Mouse (Mus musculus) liver, postnatal 0 days (tissue): Measurements from ENCODE around the gene Txk. TPM values are rescaled to one million over a fixed set of nuclear protein-coding genes. Genes with fewer than 3 reads are reported as not detected.

Source experiments
- ATAC-seq: fragments of 200-750 bp; cut with Nextera tagmentation; 2 replicates; pipeline ENCODE4 v1.8.0; 2017; ENCODE audit warnings: mild to moderate bottlenecking, moderate library complexity
- DNase-seq: peaks from one replicate; pipeline ENCODE4 v3.0.0-alpha.2; 2016
- H3K27ac ChIP-seq: fragments of 300-500 bp; sonication (generic); 2 replicates; pipeline ENCODE4 v1.5.1; 2014; ENCODE audit warnings: antibody characterized with exemption, moderate library complexity, mild to moderate bottlenecking, low read depth
- H3K27me3 ChIP-seq: fragments of 300-500 bp; sonication (generic); 2 replicates; pipeline ENCODE4 v1.6.1; 2014; ENCODE audit warnings: low read length, control low read depth, mixed read lengths; ENCODE audit not compliant: insufficient read depth
- H3K36me3 ChIP-seq: fragments of 300-500 bp; sonication (generic); replicated peaks from 2 replicates; pipeline ENCODE4 v1.6.1; 2014; ENCODE audit warnings: mild to moderate bottlenecking, control low read depth, low read length, moderate library complexity, mixed read lengths; ENCODE audit not compliant: insufficient read depth
- H3K4me1 ChIP-seq: fragments of 300-500 bp; sonication (generic); 2 replicates; pipeline ENCODE4 v1.6.1; 2014; ENCODE audit warnings: antibody characterized with exemption, mild to moderate bottlenecking, control low read depth; ENCODE audit not compliant: insufficient read depth
- H3K4me2 ChIP-seq: fragments of 300-500 bp; sonication (generic); 2 replicates; pipeline ENCODE4 v1.6.1; 2014; ENCODE audit warnings: low read depth, mild to moderate bottlenecking, low read length, moderate library complexity, mixed read lengths
- H3K4me3 ChIP-seq: fragments of 300-500 bp; sonication (generic); 2 replicates; pipeline ENCODE4 v1.5.1; 2014; ENCODE audit warnings: low read depth, low read length
- H3K9ac ChIP-seq: fragments of 300-500 bp; sonication (generic); replicated peaks from 2 replicates; pipeline ENCODE4 v1.6.1; 2014; ENCODE audit warnings: mild to moderate bottlenecking, moderate library complexity
- H3K9me3 ChIP-seq: fragments of 300-500 bp; sonication (generic); 2 replicates; pipeline ENCODE4 v1.6.1; 2016; ENCODE audit warnings: mild to moderate bottlenecking, control low read depth, low read length, mixed read lengths
- CTCF ChIP-seq: sonication (generic); IDR thresholded peaks from 2 replicates; pipeline ENCODE4 v1.5.1; 2016; ENCODE audit warnings: antibody characterized with exemption, low read depth
- EP300 ChIP-seq: IDR thresholded peaks from 2 replicates; pipeline ENCODE4 v1.6.1; 2016; ENCODE audit warnings: antibody characterized with exemption, low read depth, mild to moderate bottlenecking
- WGBS: fragments of 180-500 bp; shearing (Covaris S2); extraction: QIAGEN DNeasy Blood & Tissue Kit; methylation state at CpG from one replicate; pipeline ENCODE4 v1.1.7; 2014; ENCODE audit not compliant: insufficient replicate concordance; 5-methylcytosine and 5-hydroxymethylcytosine counted together
- polyA plus RNA-seq: library from polyadenylated mRNA; unstranded; fragments of >200 nt; fragmentation: Nextera tagmentation; extraction: Ambion mirVana; gene quantifications from 2 replicates; pipeline ENCODE4 v1.2.1, GENCODE M21; 2015

Txk gene
- polyA plus RNA-seq, 1 experiment from 2014 or later, result 0.27 TPM

- H3K27ac ChIP-seq, result no peak overlapping the region
- H3K4me2 ChIP-seq, result no peak overlapping the region
- no peak overlapping the region for H3K9ac ChIP-seq
- no peak for ATAC-seq
- H3K9me3 ChIP-seq, result no peaks in the 10 kb centered on the region
- 57% methylated on average over 3 of the region's 3 CpGs for WGBS
- DNase-seq, result no peak
- H3K4me3 ChIP-seq, result no peak overlapping the region
- H3K27me3 ChIP-seq, result no peaks in the 10 kb centered on the region
- TF ChIP-seq EP300, result no peak
- TF ChIP-seq CTCF, result no peak
- no peaks in the 10 kb centered on the region for H3K36me3 ChIP-seq
- H3K4me1 ChIP-seq, result no peaks in the 10 kb centered on the region
Observed at GRCm38 (mm10) chr5:72725404-72725803, 27.2 kb downstream of the Txk start.

DNA sequence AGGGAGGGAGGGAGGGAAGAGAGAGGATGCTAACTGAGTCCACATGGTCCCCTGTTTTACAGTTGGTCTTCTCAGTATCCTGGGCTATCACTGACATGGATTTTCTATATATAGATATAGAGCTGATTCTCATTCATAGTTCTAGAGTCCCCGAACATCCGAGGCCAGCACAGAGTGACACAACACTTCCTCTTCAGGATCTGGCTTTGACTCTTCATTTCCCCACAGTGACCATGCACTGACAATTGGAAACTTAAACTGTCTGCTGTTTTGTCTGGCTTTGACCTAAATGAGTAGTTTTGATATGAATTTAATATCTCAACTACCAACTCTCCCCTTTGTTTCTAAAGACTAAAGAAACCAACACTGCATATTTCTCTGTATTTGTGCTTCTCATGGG lies 29.1 kb downstream of the Txk start:
- Histone ChIP-seq H3K4me2 (no peak overlapping the region), H3K4me1 (no peaks in the 10 kb centered on the region), H3K9me3 (no peaks in the 10 kb centered on the region), H3K27me3 (no peaks in the 10 kb centered on the region), H3K27ac (no peak overlapping the region), H3K9ac (no peak overlapping the region), H3K36me3 (no peaks in the 10 kb centered on the region), H3K4me3 (no peak overlapping the region)
- no peak for DNase-seq
- TF ChIP-seq EP300 (no peak), CTCF (no peak)
- no peak for ATAC-seq
- whole genome bisulfite sequencing, result 29% methylated on average over 2 of the region's 2 CpGs

DNA sequence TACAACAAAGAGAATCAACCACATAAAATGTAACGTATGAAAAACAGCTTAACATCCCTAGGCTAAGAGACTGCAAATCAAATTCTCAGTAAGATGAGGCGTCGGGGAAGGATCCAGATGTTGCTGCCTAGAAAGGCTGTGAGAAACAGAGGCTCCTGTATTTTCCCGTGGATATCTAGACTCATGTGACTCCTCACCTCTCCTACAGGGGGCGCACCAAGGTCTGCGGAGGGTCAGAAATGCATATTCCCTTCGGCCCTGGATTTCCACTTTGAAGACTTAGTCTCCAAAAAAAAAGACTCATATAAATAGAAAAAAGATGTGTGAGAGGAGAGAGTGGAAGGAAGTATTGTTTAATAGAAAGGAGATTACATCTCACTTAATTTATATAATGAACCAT lies 32.0 kb downstream of the Txk start:
- DNase-seq (no peak), ATAC-seq (no peak)
- TF ChIP-seq EP300, result no peak
- peak; percentile 43 for TF ChIP-seq CTCF
- Histone ChIP-seq H3K27ac (no peak overlapping the region), H3K9ac (no peak overlapping the region), H3K4me2 (no peak overlapping the region), H3K4me1 (no peaks in the 10 kb centered on the region), H3K27me3 (no peaks in the 10 kb centered on the region), H3K4me3 (no peak overlapping the region), H3K9me3 (no peaks in the 10 kb centered on the region), H3K36me3 (no peaks in the 10 kb centered on the region)
- 58% methylated on average over 7 of the region's 7 CpGs for WGBS

- Histone ChIP-seq H3K27me3 (no peaks in the 10 kb centered on the region), H3K9ac (no peak overlapping the region), H3K9me3 (no peaks in the 10 kb centered on the region), H3K4me2 (no peak overlapping the region), H3K27ac (no peak overlapping the region), H3K4me1 (no peaks in the 10 kb centered on the region), H3K36me3 (no peaks in the 10 kb centered on the region), H3K4me3 (no peak overlapping the region)
- ATAC-seq (no peak), DNase-seq (peak; percentile 64)
- 18% methylated on average over 4 of the region's 4 CpGs for WGBS
- TF ChIP-seq CTCF (peak; percentile 89), EP300 (no peak)
Observed at GRCm38 (mm10) chr5:72710572-72711278, 41.9 kb downstream of the Txk start.

- no peak overlapping the region for H3K4me3 ChIP-seq
- DNase-seq, result no peak
- H3K36me3 ChIP-seq, result no peaks in the 10 kb centered on the region
- WGBS, result 80% methylated on average over 9 of the region's 9 CpGs
- no peaks in the 10 kb centered on the region for H3K4me1 ChIP-seq
- no peak for ATAC-seq
- H3K9me3 ChIP-seq, result 0 out of 2 replicates have a peak, but pooled peaks cover 4% of the 10 kb centered on the region
- H3K9ac ChIP-seq, result no peak overlapping the region
- H3K4me2 ChIP-seq, result no peak overlapping the region
- H3K27ac ChIP-seq, result no peak overlapping the region
- no peak for TF ChIP-seq CTCF
- no peak for TF ChIP-seq EP300
- no peaks in the 10 kb centered on the region for H3K27me3 ChIP-seq
Observed at GRCm38 (mm10) chr5:72709976-72710375, 42.6 kb downstream of the Txk start.

- H3K4me1 ChIP-seq, result no peaks in the 10 kb centered on the region
- no peak for ATAC-seq
- H3K27ac ChIP-seq, result no peak overlapping the region
- TF ChIP-seq CTCF (no peak), EP300 (no peak)
- H3K27me3 ChIP-seq, result no peaks in the 10 kb centered on the region
- H3K9ac ChIP-seq, result no peak overlapping the region
- no peak for DNase-seq
- H3K4me3 ChIP-seq, result no peak overlapping the region
- H3K36me3 ChIP-seq, result no peaks in the 10 kb centered on the region
- WGBS, result 73% methylated on average over 13 of the region's 13 CpGs
- 0 out of 2 replicates have a peak, but pooled peaks cover 4% of the 10 kb centered on the region for H3K9me3 ChIP-seq
- H3K4me2 ChIP-seq, result no peak overlapping the region
Observed at GRCm38 (mm10) chr5:72709451-72709850, 43.1 kb downstream of the Txk start.
